Mouse (Mus musculus): Measurements from ENCODE around the gene Uts2r. TPM values are rescaled to one million over a fixed set of nuclear protein-coding genes. Genes with fewer than 3 reads are reported as not detected.

Gene Uts2r
- polyA plus RNA-seq (2012; fragmentation: generic; extraction: Trizol) = not detected

DNA sequence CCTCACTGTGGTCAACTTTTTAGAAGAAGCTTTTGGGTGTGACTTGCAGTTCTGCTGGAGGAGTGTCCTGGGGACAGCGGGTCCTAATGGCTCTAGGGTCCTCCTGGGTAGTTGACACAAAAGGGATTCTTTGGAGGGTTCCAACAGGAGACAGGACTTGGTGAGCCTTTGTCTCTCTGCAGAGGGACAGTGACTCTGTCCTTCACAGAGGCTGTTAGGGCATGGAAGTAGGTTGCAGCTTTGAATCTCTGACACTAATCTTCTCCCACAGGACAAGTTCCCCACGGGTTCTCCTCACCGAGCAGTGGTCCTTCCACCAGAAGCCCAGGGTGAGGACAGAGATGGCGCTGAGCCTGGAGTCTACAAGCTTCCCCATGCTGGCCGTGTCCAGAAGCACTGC lies at the start of gene Uts2r:
Uts2r (plus strand) TSS at position 301 of the 400 bp plus-strand sequence.

DNA sequence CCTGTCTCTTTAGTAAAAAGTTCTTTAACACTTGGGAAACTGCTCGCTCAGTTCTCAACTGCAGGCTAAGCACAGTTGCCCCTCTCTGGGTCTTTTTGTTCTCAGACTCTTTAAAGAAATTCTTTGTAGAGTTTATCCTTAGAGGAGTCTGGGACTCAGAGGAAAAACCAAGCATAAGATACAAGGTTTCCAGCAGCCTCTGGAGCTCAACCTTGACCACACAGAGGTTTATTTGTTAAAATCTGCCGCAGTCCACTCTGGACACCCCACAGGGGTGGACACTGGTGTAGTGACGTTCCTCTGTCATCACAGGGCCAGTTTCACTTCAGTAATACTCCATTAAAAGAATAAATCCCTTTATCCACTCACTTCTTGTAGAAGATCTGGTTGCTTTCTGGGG lies 41.5 kb upstream of the Uts2r start, which contains the start of gene Tex19.2:
Tex19.2 (minus strand) TSS at position 101 of the 400 bp plus-strand sequence.

DNA sequence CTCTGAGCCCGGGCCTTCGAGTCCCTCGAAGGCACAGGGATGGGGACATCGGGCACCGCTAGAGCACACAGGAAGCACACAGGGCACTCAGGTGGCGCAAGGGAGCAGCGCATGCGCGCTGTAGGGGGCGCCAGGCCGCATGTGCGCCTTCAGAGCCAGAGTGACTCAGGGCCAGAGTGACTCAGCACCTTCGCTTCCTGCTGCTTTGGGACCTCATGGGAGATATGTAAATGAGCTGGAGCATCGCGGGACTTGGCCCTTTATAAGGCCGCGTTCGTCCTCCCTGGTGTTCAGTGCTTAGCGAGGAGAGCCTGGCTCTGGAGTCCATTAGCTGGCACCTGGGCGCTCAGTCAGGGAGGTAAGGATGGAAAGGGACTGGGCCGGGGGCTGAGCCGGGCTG lies 14.2 kb upstream of the Uts2r start, which contains the start of gene Tex19.1:
Tex19.1 (plus strand) TSS at position 279 of the 400 bp plus-strand sequence.

DNA sequence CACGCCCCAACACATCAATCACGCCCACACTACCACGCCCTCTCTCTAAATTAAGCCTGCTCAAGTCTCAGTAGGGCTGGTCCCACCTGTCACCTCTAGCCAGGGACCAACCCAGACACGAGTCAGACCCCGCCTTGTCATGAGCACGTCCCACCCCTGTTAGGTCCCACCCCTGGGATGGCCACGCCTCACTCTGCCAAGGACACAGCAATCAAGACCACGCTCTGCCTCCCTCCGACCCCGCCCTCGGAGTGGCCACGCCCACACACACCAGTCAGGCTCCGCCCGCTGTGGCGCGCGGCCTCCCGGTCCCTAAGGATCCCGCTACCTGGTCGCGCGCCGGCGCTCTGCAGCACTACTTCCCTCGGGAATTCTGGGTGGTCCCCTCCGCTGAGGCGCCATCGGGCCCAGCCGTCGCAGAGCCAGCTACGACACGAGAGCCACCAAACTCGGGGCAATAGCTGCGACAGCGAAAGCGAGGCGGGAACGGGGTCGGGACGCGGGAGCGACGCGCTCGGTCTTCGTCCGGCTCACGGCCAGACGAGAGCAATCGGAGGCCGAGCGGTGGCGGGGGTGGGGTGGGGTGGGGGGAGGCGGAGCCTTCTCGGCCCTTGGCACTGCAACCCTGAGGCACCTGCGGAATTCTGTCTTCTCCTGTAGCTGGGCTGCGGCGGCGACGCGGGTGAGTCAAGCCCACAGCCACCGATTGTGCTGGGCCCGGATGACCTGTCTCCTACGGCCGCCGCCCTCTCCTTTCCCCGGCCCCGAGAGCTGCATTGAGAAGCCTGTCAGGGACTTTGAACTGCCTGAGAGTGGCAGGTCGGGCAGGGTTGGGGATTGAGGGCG lies 44.3 kb downstream of the Uts2r start, which contains the start of the genes Hexdc and Ogfod3:
Hexdc (plus strand) TSS at position 273 of the 846 bp plus-strand sequence.
Ogfod3 (minus strand) TSS at position 551 of the 846 bp plus-strand sequence.

Other genes starting within 250 kb of the Uts2r start
- 1 to 10 TPM; 1.1 to 5.6 TPM for gene Ccdc57, start 227.4 kb upstream of the Uts2r start, polyA plus RNA-seq (2012; fragmentation: generic; extraction: Trizol)
- gene Slc16a3, start 211.8 kb upstream of the Uts2r start, polyA plus RNA-seq (2012; fragmentation: generic; extraction: Trizol) = 1 to 10 TPM in 1 of 2 experiments, under 1 TPM in 1; 0.98 to 1.5 TPM
- 100 to 1,000 TPM in 1 of 2 experiments, 10 to 100 TPM in 1; 48.0 to 125 TPM for gene Csnk1d, start 168.9 kb upstream of the Uts2r start, polyA plus RNA-seq (2012; fragmentation: generic; extraction: Trizol)
- gene Cd7, start 120.9 kb upstream of the Uts2r start, polyA plus RNA-seq (2012; fragmentation: generic; extraction: Trizol) = under 1 TPM in 1 of 2 experiments, not detected in 1; 0.06 TPM
- not detected for gene Sectm1b, start 96.7 kb upstream of the Uts2r start, polyA plus RNA-seq (2012; fragmentation: generic; extraction: Trizol)
- under 1 TPM in 1 of 2 experiments, not detected in 1; 0.07 TPM for gene Sectm1a, start 79.1 kb upstream of the Uts2r start, polyA plus RNA-seq (2012; fragmentation: generic; extraction: Trizol)
- gene Tex19.2, start 41.6 kb upstream of the Uts2r start, polyA plus RNA-seq (2012; fragmentation: generic; extraction: Trizol) = under 1 TPM in 1 of 2 experiments, not detected in 1; 0.02 TPM
- not detected for gene Tex19.1, start 14.1 kb upstream of the Uts2r start, polyA plus RNA-seq (2012; fragmentation: generic; extraction: Trizol)
- 10 to 100 TPM in 1 of 2 experiments, 1 to 10 TPM in 1; 7.1 to 18.4 TPM for gene Hexdc, start 44.2 kb downstream of the Uts2r start, polyA plus RNA-seq (2012; fragmentation: generic; extraction: Trizol)
- gene Ogfod3, start 44.4 kb downstream of the Uts2r start, polyA plus RNA-seq (2012; fragmentation: generic; extraction: Trizol) = 10 to 100 TPM; 16.4 to 16.7 TPM
- 10 to 100 TPM; 12.7 to 49.8 TPM for gene Cybc1, start 69.1 kb downstream of the Uts2r start, polyA plus RNA-seq (2012; fragmentation: generic; extraction: Trizol)
- 10 to 100 TPM in 1 of 2 experiments, 1 to 10 TPM in 1; 2.2 to 22.5 TPM for gene Narf, start 77.0 kb downstream of the Uts2r start, polyA plus RNA-seq (2012; fragmentation: generic; extraction: Trizol)
- gene Foxk2, start 99.7 kb downstream of the Uts2r start, polyA plus RNA-seq (2012; fragmentation: generic; extraction: Trizol) = 10 to 100 TPM; 13.2 to 23.6 TPM
- gene Wdr45b, start 194.2 kb downstream of the Uts2r start, polyA plus RNA-seq (2012; fragmentation: generic; extraction: Trizol) = 10 to 100 TPM; 27.4 to 72.2 TPM
- 10 to 100 TPM in 1 of 2 experiments, under 1 TPM in 1; 0.19 to 11.7 TPM for gene Rab40b, start 228.0 kb downstream of the Uts2r start, polyA plus RNA-seq (2012; fragmentation: generic; extraction: Trizol)